Mouse (Mus musculus) lung, adult 2 months (tissue): ENCODE results near the gene Rab11fip4.

ENCODE experiments used
- CTCF ChIP-seq: fragments of 200-500 bp; IDR thresholded peaks from 2 replicates; pipeline ENCODE4 v1.5.1; 2011; ENCODE audit warnings: mild to moderate bottlenecking, low read length, control low read depth; ENCODE audit not compliant: insufficient read depth
- POLR2A ChIP-seq: fragments of 200-500 bp; IDR thresholded peaks from 2 replicates; pipeline ENCODE4 v1.6.1; 2011; ENCODE audit warnings: low read depth, mild to moderate bottlenecking, control low read depth, low read length, borderline replicate concordance; ENCODE audit errors: extremely low read depth

- TF ChIP-seq CTCF, result no peak
- TF ChIP-seq POLR2A, result no peak
These were observed 122.7 kb downstream of the Rab11fip4 start for GRCm38 (mm10) chr11:79713678-79714077.
